Mouse (Mus musculus): Measurements from ENCODE around the gene Nuak2. TPM values are rescaled to one million over a fixed set of nuclear protein-coding genes. Genes with fewer than 3 reads are reported as not detected.

Gene Nuak2
- polyA plus RNA-seq, 1 experiment, result 0.87 TPM

GRCm38 (mm10) chr1:132366937-132367336 lies 51.0 kb downstream of the Nuak2 start:
- H3K27ac ChIP-seq (replicated peaks; ENCODE audit: low read depth, low read length), result no peak overlapping the region
- no peak overlapping the region for H3K4me3 ChIP-seq (ENCODE audit: insufficient read depth, low read depth, low read length)
- H3K4me1 ChIP-seq (ENCODE audit: control insufficient read depth, insufficient read depth, insufficient read length, low read length), result peaks cover 7% of the 10 kb centered on the region

GRCm38 (mm10) chr1:132367692-132368506 lies 52.0 kb downstream of the Nuak2 start:
- H3K27ac ChIP-seq (replicated peaks; ENCODE audit: low read depth, low read length), result no peak overlapping the region
- no peak overlapping the region for H3K4me3 ChIP-seq (ENCODE audit: insufficient read depth, low read depth, low read length)
- peaks cover 9% of the 10 kb centered on the region for H3K4me1 ChIP-seq (ENCODE audit: control insufficient read depth, insufficient read depth, insufficient read length, low read length)

GRCm38 (mm10) chr1:132370681-132371173 lies 54.8 kb downstream of the Nuak2 start:
- H3K27ac ChIP-seq (replicated peaks; ENCODE audit: low read depth, low read length), result peak overlapping the region; percentile 51
- no peak overlapping the region for H3K4me3 ChIP-seq (ENCODE audit: insufficient read depth, low read depth, low read length)
- peaks cover 32% of the 10 kb centered on the region for H3K4me1 ChIP-seq (ENCODE audit: control insufficient read depth, insufficient read depth, insufficient read length, low read length)

- no peak overlapping the region for H3K4me3 ChIP-seq (ENCODE audit: insufficient read depth, low read depth, low read length)
- peaks cover 36% of the 10 kb centered on the region for H3K4me1 ChIP-seq (ENCODE audit: control insufficient read depth, insufficient read depth, insufficient read length, low read length)
Measured at GRCm38 (mm10) chr1:132371298-132372081, 55.6 kb downstream of the Nuak2 start.

GRCm38 (mm10) chr1:132372354-132372753 lies 56.4 kb downstream of the Nuak2 start:
- Histone ChIP-seq H3K27ac (replicated peaks; ENCODE audit: low read depth, low read length) (no peak overlapping the region), H3K4me1 (ENCODE audit: control insufficient read depth, insufficient read depth, insufficient read length, low read length) (peaks cover 43% of the 10 kb centered on the region), H3K4me3 (ENCODE audit: insufficient read depth, low read depth, low read length) (no peak overlapping the region)

More at GRCm38 (mm10) chr1:132371298-132372081, 55.6 kb downstream of the Nuak2 start:
- H3K27ac ChIP-seq (replicated peaks; ENCODE audit: low read depth, low read length), result peak overlapping the region; percentile 15

GRCm38 (mm10) chr1:132372896-132373534 lies 57.1 kb downstream of the Nuak2 start:
- H3K4me1 ChIP-seq (ENCODE audit: control insufficient read depth, insufficient read depth, insufficient read length, low read length), result peaks cover 47% of the 10 kb centered on the region
- no peak overlapping the region for H3K4me3 ChIP-seq (ENCODE audit: insufficient read depth, low read depth, low read length)
- H3K27ac ChIP-seq (replicated peaks; ENCODE audit: low read depth, low read length), result no peak overlapping the region

GRCm38 (mm10) chr1:132374140-132374872 lies 58.4 kb downstream of the Nuak2 start:
- H3K4me1 ChIP-seq (ENCODE audit: control insufficient read depth, insufficient read depth, insufficient read length, low read length), result peaks cover 47% of the 10 kb centered on the region
- H3K4me3 ChIP-seq (ENCODE audit: insufficient read depth, low read depth, low read length), result no peak overlapping the region
- peak overlapping the region; percentile 50 for H3K27ac ChIP-seq (replicated peaks; ENCODE audit: low read depth, low read length)

- Histone ChIP-seq H3K4me1 (ENCODE audit: control insufficient read depth, insufficient read depth, insufficient read length, low read length) (peaks cover 47% of the 10 kb centered on the region), H3K4me3 (ENCODE audit: insufficient read depth, low read depth, low read length) (no peak overlapping the region), H3K27ac (replicated peaks; ENCODE audit: low read depth, low read length) (peak overlapping the region; percentile 50)
Measured at GRCm38 (mm10) chr1:132374873-132375244, 58.9 kb downstream of the Nuak2 start.

- peak overlapping the region; percentile 50 for H3K27ac ChIP-seq (replicated peaks; ENCODE audit: low read depth, low read length)
- H3K4me3 ChIP-seq (ENCODE audit: insufficient read depth, low read depth, low read length), result no peak overlapping the region
- peaks cover 47% of the 10 kb centered on the region for H3K4me1 ChIP-seq (ENCODE audit: control insufficient read depth, insufficient read depth, insufficient read length, low read length)
Measured at GRCm38 (mm10) chr1:132375256-132375655, 59.3 kb downstream of the Nuak2 start.

GRCm38 (mm10) chr1:132376211-132377054 lies 60.5 kb downstream of the Nuak2 start:
- Histone ChIP-seq H3K4me1 (ENCODE audit: control insufficient read depth, insufficient read depth, insufficient read length, low read length) (peaks cover 42% of the 10 kb centered on the region; the same call in 1 of the 2 replicates), H3K27ac (replicated peaks; ENCODE audit: low read depth, low read length) (peak overlapping the region; percentile 19; the same call in 1 of the 2 replicates), H3K4me3 (ENCODE audit: insufficient read depth, low read depth, low read length) (no peak overlapping the region)

- H3K4me1 ChIP-seq (ENCODE audit: control insufficient read depth, insufficient read depth, insufficient read length, low read length), result peaks cover 42% of the 10 kb centered on the region; the same call in 1 of the 2 replicates
- peak overlapping the region; percentile 19 for H3K27ac ChIP-seq (replicated peaks; ENCODE audit: low read depth, low read length)
- H3K4me3 ChIP-seq (ENCODE audit: insufficient read depth, low read depth, low read length), result no peak overlapping the region
Measured at GRCm38 (mm10) chr1:132377055-132377365, 61.1 kb downstream of the Nuak2 start.

GRCm38 (mm10) chr1:132377811-132378210 lies 61.9 kb downstream of the Nuak2 start:
- Histone ChIP-seq H3K27ac (replicated peaks; ENCODE audit: low read depth, low read length) (no peak overlapping the region), H3K4me1 (ENCODE audit: control insufficient read depth, insufficient read depth, insufficient read length, low read length) (peaks cover 41% of the 10 kb centered on the region; the same call in 1 of the 2 replicates), H3K4me3 (ENCODE audit: insufficient read depth, low read depth, low read length) (no peak overlapping the region)

- Histone ChIP-seq H3K4me3 (ENCODE audit: insufficient read depth, low read depth, low read length) (no peak overlapping the region), H3K27ac (replicated peaks; ENCODE audit: low read depth, low read length) (no peak overlapping the region), H3K4me1 (ENCODE audit: control insufficient read depth, insufficient read depth, insufficient read length, low read length) (peaks cover 30% of the 10 kb centered on the region)
Measured at GRCm38 (mm10) chr1:132380550-132381100, 64.7 kb downstream of the Nuak2 start.

All from brown adipose tissue, adult 24 weeks (tissue).